Mouse (Mus musculus): ENCODE data around the gene Tgfa. TPM values are rescaled to one million over a fixed set of nuclear protein-coding genes. Genes with fewer than 3 reads are reported as not detected.

Tgfa gene
- total RNA-seq, 2 experiments from 2014 or later = not detected

Other genes starting within 250 kb of the Tgfa start
- 64.8 and 77.0 TPM in 2 replicates for gene Dusp11, start 233.6 kb upstream of the Tgfa start, total RNA-seq (2015; ENCODE audit: low replicate concordance)
- gene Dusp11, start 233.6 kb upstream of the Tgfa start, total RNA-seq (2017; ENCODE audit: low replicate concordance) = 34.7 and 35.2 TPM in 2 replicates
- gene Figla, start 179.1 kb upstream of the Tgfa start, total RNA-seq (2015; ENCODE audit: low replicate concordance) = not detected in 2 replicates
- not detected in 2 replicates for gene Figla, start 179.1 kb upstream of the Tgfa start, total RNA-seq (2017; ENCODE audit: low replicate concordance)
- gene Add2, start 166.5 kb upstream of the Tgfa start, total RNA-seq (2015; ENCODE audit: low replicate concordance) = 126 and 151 TPM in 2 replicates
- 256 and 310 TPM in 2 replicates for gene Add2, start 166.5 kb upstream of the Tgfa start, total RNA-seq (2017; ENCODE audit: low replicate concordance)
- gene Fam136a, start 170.4 kb downstream of the Tgfa start, total RNA-seq (2015; ENCODE audit: low replicate concordance) = 1.5 and 6.7 TPM in 2 replicates
- 6.6 and 8.1 TPM in 2 replicates for gene Fam136a, start 170.4 kb downstream of the Tgfa start, total RNA-seq (2017; ENCODE audit: low replicate concordance)
- 41.4 and 60.7 TPM in 2 replicates for gene Snrpg, start 176.1 kb downstream of the Tgfa start, total RNA-seq (2015; ENCODE audit: low replicate concordance)
- gene Snrpg, start 176.1 kb downstream of the Tgfa start, total RNA-seq (2017; ENCODE audit: low replicate concordance) = 11.2 and 26.3 TPM in 2 replicates
- 3.1 and 9.4 TPM in 2 replicates for gene Pcyox1, start 201.9 kb downstream of the Tgfa start, total RNA-seq (2015; ENCODE audit: low replicate concordance)
- gene Pcyox1, start 201.9 kb downstream of the Tgfa start, total RNA-seq (2017; ENCODE audit: low replicate concordance) = 14.9 and 22.7 TPM in 2 replicates
- gene Tia1, start 209.0 kb downstream of the Tgfa start, total RNA-seq (2015; ENCODE audit: low replicate concordance) = 31.1 and 36.5 TPM in 2 replicates
- 15.2 and 16.2 TPM in 2 replicates for gene Tia1, start 209.0 kb downstream of the Tgfa start, total RNA-seq (2017; ENCODE audit: low replicate concordance)
- gene Gm44790, start 231.4 kb downstream of the Tgfa start, total RNA-seq (2015; ENCODE audit: low replicate concordance) = not detected in 2 replicates
- not detected in 2 replicates for gene Gm44790, start 231.4 kb downstream of the Tgfa start, total RNA-seq (2017; ENCODE audit: low replicate concordance)
- 22.5 and 28.2 TPM in 2 replicates for gene C87436, start 243.2 kb downstream of the Tgfa start, total RNA-seq (2015; ENCODE audit: low replicate concordance)
- gene C87436, start 243.2 kb downstream of the Tgfa start, total RNA-seq (2017; ENCODE audit: low replicate concordance) = 13.7 and 26.9 TPM in 2 replicates